Mouse (Mus musculus): ENCODE measurements around the gene Iqcd. TPM values are rescaled to one million over a fixed set of nuclear protein-coding genes. Genes with fewer than 3 reads are reported as not detected.

The Iqcd gene
- polyA plus RNA-seq, 2 experiments: 1.0 to 2.0 TPM

GRCm38 (mm10) chr5:120562956-120563913 lies 25.6 kb upstream of the Iqcd start:
- no peak overlapping the region for H3K4me3 ChIP-seq (ENCODE audit: insufficient read depth in 1 of 2, low read depth in 2 of 2, low read length in 2 of 2)
- no peak for TF ChIP-seq EP300 (IDR thresholded peaks at IDR 0.05; ENCODE audit: low read depth)
- no peak for TF ChIP-seq CTCF (IDR thresholded peaks at IDR 0.05; ENCODE audit: low read depth)
- no peaks in the 10 kb centered on the region for H3K9me3 ChIP-seq (ENCODE audit: control insufficient read depth, low read length)
- H3K27me3 ChIP-seq (ENCODE audit: control insufficient read depth, insufficient read depth, low read length): no peaks in the 10 kb centered on the region
- no peak for DNase-seq (ENCODE audit: low read depth in 3 of 3, low spot score in 3 of 3)
- peaks cover 7 to 27% of the 10 kb centered on the region in 2 experiments for H3K4me1 ChIP-seq (replicated peaks; ENCODE audit: control insufficient read depth in 2 of 2, insufficient read depth in 2 of 2, low read length in 1 of 2)
- no peaks in the 10 kb centered on the region for H3K36me3 ChIP-seq (replicated peaks; ENCODE audit: control insufficient read depth, insufficient read depth, low read depth)
- ATAC-seq (ENCODE audit: insufficient read depth): no peak
- WGBS (ENCODE audit: insufficient replicate concordance): 61% methylated on average over 28 of the region's 28 CpGs
- no peak overlapping the region for H3K4me2 ChIP-seq (ENCODE audit: low read depth)
- no peak overlapping the region for H3K9ac ChIP-seq (replicated peaks)
- no peak overlapping the region for H3K27ac ChIP-seq

- WGBS (ENCODE audit: insufficient replicate concordance): 37% methylated on average over 4 of the region's 4 CpGs
- DNase-seq (ENCODE audit: low read depth in 3 of 3, low spot score in 3 of 3): no peak
- Histone ChIP-seq H3K27ac (no peak overlapping the region), H3K9ac (replicated peaks) (no peak overlapping the region), H3K9me3 (ENCODE audit: control insufficient read depth, low read length) (no peaks in the 10 kb centered on the region), H3K4me1 (replicated peaks; ENCODE audit: control insufficient read depth in 2 of 2, insufficient read depth in 2 of 2, low read length in 1 of 2) (peaks cover 5 to 26% of the 10 kb centered on the region in 2 experiments), H3K4me2 (ENCODE audit: low read depth) (no peak overlapping the region), H3K27me3 (ENCODE audit: control insufficient read depth, insufficient read depth, low read length) (no peaks in the 10 kb centered on the region), H3K36me3 (replicated peaks; ENCODE audit: control insufficient read depth, insufficient read depth, low read depth) (no peaks in the 10 kb centered on the region), H3K4me3 (ENCODE audit: insufficient read depth in 1 of 2, low read depth in 2 of 2, low read length in 2 of 2) (no peak overlapping the region)
- TF ChIP-seq EP300 (IDR thresholded peaks at IDR 0.05; ENCODE audit: low read depth): no peak
- TF ChIP-seq CTCF (IDR thresholded peaks at IDR 0.05; ENCODE audit: low read depth): no peak
- ATAC-seq (ENCODE audit: insufficient read depth): no peak
These were observed 24.9 kb upstream of the Iqcd start for GRCm38 (mm10) chr5:120563914-120564311.

- no peaks in the 10 kb centered on the region for H3K9me3 ChIP-seq (ENCODE audit: control insufficient read depth, low read length)
- H3K9ac ChIP-seq (replicated peaks): no peak overlapping the region
- no peak for TF ChIP-seq CTCF (IDR thresholded peaks at IDR 0.05; ENCODE audit: low read depth)
- TF ChIP-seq EP300 (IDR thresholded peaks at IDR 0.05; ENCODE audit: low read depth): no peak
- ATAC-seq (ENCODE audit: insufficient read depth) (peak; percentile 25; the same call in 1 of the 2 replicates), DNase-seq (ENCODE audit: low read depth in 3 of 3, low spot score in 3 of 3) (no peak)
- H3K27me3 ChIP-seq (ENCODE audit: control insufficient read depth, insufficient read depth, low read length): no peaks in the 10 kb centered on the region
- no peak overlapping the region for H3K4me3 ChIP-seq (ENCODE audit: insufficient read depth in 1 of 2, low read depth in 2 of 2, low read length in 2 of 2)
- no peaks in the 10 kb centered on the region for H3K36me3 ChIP-seq (replicated peaks; ENCODE audit: control insufficient read depth, insufficient read depth, low read depth)
- H3K4me1 ChIP-seq (replicated peaks; ENCODE audit: control insufficient read depth in 2 of 2, insufficient read depth in 2 of 2, low read length in 1 of 2): peaks cover 4 to 20% of the 10 kb centered on the region in 2 experiments
- 71% methylated on average over 15 of the region's 15 CpGs for WGBS (ENCODE audit: insufficient replicate concordance)
- H3K27ac ChIP-seq: no peak overlapping the region
- H3K4me2 ChIP-seq (ENCODE audit: low read depth): no peak overlapping the region
These were observed 23.5 kb upstream of the Iqcd start for GRCm38 (mm10) chr5:120565171-120565905.

- 89% methylated on average over 5 of the region's 5 CpGs for WGBS (ENCODE audit: insufficient replicate concordance)
- no peaks in the 10 kb centered on the region for H3K27me3 ChIP-seq (ENCODE audit: control insufficient read depth, insufficient read depth, low read length)
- H3K36me3 ChIP-seq (replicated peaks; ENCODE audit: control insufficient read depth, insufficient read depth, low read depth): no peaks in the 10 kb centered on the region
- no peak for TF ChIP-seq EP300 (IDR thresholded peaks at IDR 0.05; ENCODE audit: low read depth)
- TF ChIP-seq CTCF (IDR thresholded peaks at IDR 0.05; ENCODE audit: low read depth): no peak
- H3K4me2 ChIP-seq (ENCODE audit: low read depth): no peak overlapping the region
- no peaks in the 10 kb centered on the region for H3K9me3 ChIP-seq (ENCODE audit: control insufficient read depth, low read length)
- no peak overlapping the region for H3K27ac ChIP-seq
- no peak overlapping the region for H3K9ac ChIP-seq (replicated peaks)
- H3K4me3 ChIP-seq (ENCODE audit: insufficient read depth in 1 of 2, low read depth in 2 of 2, low read length in 2 of 2): no peak overlapping the region
- DNase-seq (ENCODE audit: low read depth in 3 of 3, low spot score in 3 of 3) (no peak), ATAC-seq (ENCODE audit: insufficient read depth) (no peak)
- H3K4me1 ChIP-seq (replicated peaks; ENCODE audit: control insufficient read depth in 2 of 2, insufficient read depth in 2 of 2, low read length in 1 of 2): peaks cover 4 to 20% of the 10 kb centered on the region in 2 experiments
These were observed 22.7 kb upstream of the Iqcd start for GRCm38 (mm10) chr5:120566101-120566500.

Measured in liver, embryonic 14.5 days (tissue).